Mouse (Mus musculus): ENCODE results near the gene Lrch3. TPM values are rescaled to one million over a fixed set of nuclear protein-coding genes. Genes with fewer than 3 reads are reported as not detected.

Lrch3 gene
- total and polyA plus RNA-seq, 3 experiments, result 9.9 to 77.1 (median 33.1) TPM

- no peaks in the 10 kb centered on the region for H3K27me3 ChIP-seq (ENCODE audit: insufficient read depth, low read length)
- no peak for TF ChIP-seq TAL1 (conservative IDR thresholded peaks at IDR 0.05; ENCODE audit: low read depth, low read length)
- no peak for TF ChIP-seq GATA2 (IDR thresholded peaks at IDR 0.05; ENCODE audit: borderline replicate concordance, low read depth, low read length)
- TF ChIP-seq GATA1 (IDR thresholded peaks at IDR 0.05; ENCODE audit: borderline replicate concordance, low read length), result no peak
- no peak for TF ChIP-seq POLR2AphosphoS5 (IDR thresholded peaks at IDR 0.05; ENCODE audit: insufficient replicate concordance, low read depth, low read length)
- no peak for TF ChIP-seq CTCF (IDR thresholded peaks at IDR 0.05; ENCODE audit: low read depth, low read length)
- H3K9me3 ChIP-seq (replicated peaks), result no peaks in the 10 kb centered on the region
- ATAC-seq (ENCODE audit: extremely low read depth, insufficient number of reproducible peaks, low FRiP score, poor library complexity, severe bottlenecking), result no peak
- H3K36me3 ChIP-seq (replicated peaks), result peaks cover 65% of the 10 kb centered on the region
- peak; percentile 33 for DNase-seq (ENCODE audit: low spot score)
- peaks cover 22% of the 10 kb centered on the region for H3K4me1 ChIP-seq (ENCODE audit: insufficient read depth, low read depth, low read length)
- H3K4me3 ChIP-seq (ENCODE audit: low read depth, low read length), result no peak overlapping the region; the same call in 1 of the 2 replicates
Observed at GRCm38 (mm10) chr16:32981405-32981804, 67.5 kb downstream of the Lrch3 start.

GRCm38 (mm10) chr16:32984631-32985030 lies 70.7 kb downstream of the Lrch3 start:
- H3K4me1 ChIP-seq (ENCODE audit: insufficient read depth, low read depth, low read length), result peaks cover 17% of the 10 kb centered on the region
- TF ChIP-seq TAL1 (conservative IDR thresholded peaks at IDR 0.05; ENCODE audit: low read depth, low read length) (no peak), GATA2 (IDR thresholded peaks at IDR 0.05; ENCODE audit: borderline replicate concordance, low read depth, low read length) (no peak), GATA1 (IDR thresholded peaks at IDR 0.05; ENCODE audit: borderline replicate concordance, low read length) (no peak), POLR2AphosphoS5 (IDR thresholded peaks at IDR 0.05; ENCODE audit: insufficient replicate concordance, low read depth, low read length) (no peak), CTCF (IDR thresholded peaks at IDR 0.05; ENCODE audit: low read depth, low read length) (no peak)
- no peak overlapping the region for H3K4me3 ChIP-seq (ENCODE audit: low read depth, low read length)
- no peaks in the 10 kb centered on the region for H3K27me3 ChIP-seq (ENCODE audit: insufficient read depth, low read length)
- no peak for DNase-seq (ENCODE audit: low spot score)
- H3K9me3 ChIP-seq (replicated peaks), result no peaks in the 10 kb centered on the region
- no peak for ATAC-seq (ENCODE audit: extremely low read depth, insufficient number of reproducible peaks, low FRiP score, poor library complexity, severe bottlenecking)
- peaks cover 68% of the 10 kb centered on the region for H3K36me3 ChIP-seq (replicated peaks)

- Histone ChIP-seq H3K9me3 (replicated peaks) (no peaks in the 10 kb centered on the region), H3K36me3 (replicated peaks) (peaks cover 84% of the 10 kb centered on the region), H3K4me1 (ENCODE audit: insufficient read depth, low read depth, low read length) (peaks cover 2% of the 10 kb centered on the region; the same call in 1 of the 2 replicates), H3K27me3 (ENCODE audit: insufficient read depth, low read length) (no peaks in the 10 kb centered on the region), H3K4me3 (ENCODE audit: low read depth, low read length) (no peak overlapping the region)
- ATAC-seq (ENCODE audit: extremely low read depth, insufficient number of reproducible peaks, low FRiP score, poor library complexity, severe bottlenecking) (no peak), DNase-seq (ENCODE audit: low spot score) (no peak)
- TF ChIP-seq GATA2 (IDR thresholded peaks at IDR 0.05; ENCODE audit: borderline replicate concordance, low read depth, low read length) (no peak), TAL1 (conservative IDR thresholded peaks at IDR 0.05; ENCODE audit: low read depth, low read length) (no peak), POLR2AphosphoS5 (IDR thresholded peaks at IDR 0.05; ENCODE audit: insufficient replicate concordance, low read depth, low read length) (no peak), GATA1 (IDR thresholded peaks at IDR 0.05; ENCODE audit: borderline replicate concordance, low read length) (no peak), CTCF (IDR thresholded peaks at IDR 0.05; ENCODE audit: low read depth, low read length) (no peak)
Observed at GRCm38 (mm10) chr16:32992158-32992557, 78.3 kb downstream of the Lrch3 start.

- Histone ChIP-seq H3K4me3 (ENCODE audit: low read depth, low read length) (no peak overlapping the region), H3K27me3 (ENCODE audit: insufficient read depth, low read length) (no peaks in the 10 kb centered on the region), H3K4me1 (ENCODE audit: insufficient read depth, low read depth, low read length) (no peaks in the 10 kb centered on the region), H3K9me3 (replicated peaks) (no peaks in the 10 kb centered on the region), H3K36me3 (replicated peaks) (peaks cover 83% of the 10 kb centered on the region)
- TF ChIP-seq CTCF (IDR thresholded peaks at IDR 0.05; ENCODE audit: low read depth, low read length) (no peak), GATA1 (IDR thresholded peaks at IDR 0.05; ENCODE audit: borderline replicate concordance, low read length) (no peak), GATA2 (IDR thresholded peaks at IDR 0.05; ENCODE audit: borderline replicate concordance, low read depth, low read length) (no peak), POLR2AphosphoS5 (IDR thresholded peaks at IDR 0.05; ENCODE audit: insufficient replicate concordance, low read depth, low read length) (no peak), TAL1 (conservative IDR thresholded peaks at IDR 0.05; ENCODE audit: low read depth, low read length) (no peak)
- ATAC-seq (ENCODE audit: extremely low read depth, insufficient number of reproducible peaks, low FRiP score, poor library complexity, severe bottlenecking) (no peak), DNase-seq (ENCODE audit: low spot score) (no peak)
Observed at GRCm38 (mm10) chr16:33005216-33005615, 91.3 kb downstream of the Lrch3 start.

GRCm38 (mm10) chr16:33006888-33007287 lies 93.0 kb downstream of the Lrch3 start:
- ATAC-seq (ENCODE audit: extremely low read depth, insufficient number of reproducible peaks, low FRiP score, poor library complexity, severe bottlenecking) (no peak), DNase-seq (ENCODE audit: low spot score) (no peak)
- Histone ChIP-seq H3K27me3 (ENCODE audit: insufficient read depth, low read length) (no peaks in the 10 kb centered on the region; the same call in 1 of the 2 replicates), H3K9me3 (replicated peaks) (no peaks in the 10 kb centered on the region), H3K4me1 (ENCODE audit: insufficient read depth, low read depth, low read length) (no peaks in the 10 kb centered on the region), H3K36me3 (replicated peaks) (peaks cover 79% of the 10 kb centered on the region), H3K4me3 (ENCODE audit: low read depth, low read length) (no peak overlapping the region)
- no peak for TF ChIP-seq GATA1 (IDR thresholded peaks at IDR 0.05; ENCODE audit: borderline replicate concordance, low read length)

GRCm38 (mm10) chr16:33007436-33007835 lies 93.5 kb downstream of the Lrch3 start:
- H3K36me3 ChIP-seq (replicated peaks), result peaks cover 79% of the 10 kb centered on the region
- H3K9me3 ChIP-seq (replicated peaks), result no peaks in the 10 kb centered on the region
- no peaks in the 10 kb centered on the region for H3K4me1 ChIP-seq (ENCODE audit: insufficient read depth, low read depth, low read length)
- H3K27me3 ChIP-seq (ENCODE audit: insufficient read depth, low read length), result no peaks in the 10 kb centered on the region; the same call in 1 of the 2 replicates
- TF ChIP-seq POLR2AphosphoS5 (IDR thresholded peaks at IDR 0.05; ENCODE audit: insufficient replicate concordance, low read depth, low read length) (no peak), GATA1 (IDR thresholded peaks at IDR 0.05; ENCODE audit: borderline replicate concordance, low read length) (no peak), TAL1 (conservative IDR thresholded peaks at IDR 0.05; ENCODE audit: low read depth, low read length) (no peak), CTCF (IDR thresholded peaks at IDR 0.05; ENCODE audit: low read depth, low read length) (no peak), GATA2 (IDR thresholded peaks at IDR 0.05; ENCODE audit: borderline replicate concordance, low read depth, low read length) (no peak)
- DNase-seq (ENCODE audit: low spot score) (no peak), ATAC-seq (ENCODE audit: extremely low read depth, insufficient number of reproducible peaks, low FRiP score, poor library complexity, severe bottlenecking) (no peak)
- H3K4me3 ChIP-seq (ENCODE audit: low read depth, low read length), result no peak overlapping the region
